Comparison of ENCODE assay signal across 11 mouse cellular contexts in genomic region chr12:110857196-110857595, GRCm38 (mm10). TPM values are rescaled to one million over a fixed set of nuclear protein-coding genes. Genes with fewer than 3 reads are reported as not detected.
A peak's percentile ranks its signal among the peaks of the same experiment; 100 is the strongest.
DNase-seq lines count a peak whose midpoint lies in the region; ATAC-seq and TF ChIP-seq lines count a peak whose summit lies in the region.
"Had no signal": no experiment of that assay in that cellular context is flagged by ENCODE, and none has a peak within 500 bp of the region (broad histone marks: within the 10 kb centered on the region; RNA-seq: fewer than 3 reads in every experiment).

No protein-coding gene starts in this region.

- peaks cover 16% of the 10 kb centered on the region for H3K36me3 ChIP-seq in forebrain, embryonic 12.5 days (replicated peaks)
- peaks cover 18% of the 10 kb centered on the region for H3K36me3 ChIP-seq in midbrain, postnatal 0 days (ENCODE audit: insufficient read depth, low read length)

- no peak overlapping the region for H3K27ac ChIP-seq in forebrain, embryonic 12.5 days
- no peak overlapping the region for H3K27ac ChIP-seq in midbrain, postnatal 0 days (ENCODE audit: low read depth, low read length)

- no peak for TF ChIP-seq CTCF in midbrain, postnatal 0 days (IDR thresholded peaks at IDR 0.05)

- peaks cover 11% of the 10 kb centered on the region for H3K4me1 ChIP-seq in forebrain, embryonic 12.5 days
- no peaks in the 10 kb centered on the region for H3K4me1 ChIP-seq in midbrain, postnatal 0 days (ENCODE audit: insufficient read depth, low read length)

- WGBS in forebrain, embryonic 12.5 days: 87% methylated on average over 7 of the region's 7 CpGs
- 90% methylated on average over 7 of the region's 7 CpGs for WGBS in midbrain, postnatal 0 days

- H3K9ac ChIP-seq in forebrain, embryonic 12.5 days: no peak overlapping the region
- H3K9ac ChIP-seq in midbrain, postnatal 0 days (replicated peaks; ENCODE audit: low read length, poor library complexity, severe bottlenecking): no peak overlapping the region

- no peak overlapping the region for H3K4me3 ChIP-seq in forebrain, embryonic 12.5 days (replicated peaks)
- H3K4me3 ChIP-seq in midbrain, postnatal 0 days (ENCODE audit: low read depth, low read length): no peak overlapping the region

- no peaks in the 10 kb centered on the region for H3K9me3 ChIP-seq in forebrain, embryonic 12.5 days
- H3K9me3 ChIP-seq in midbrain, postnatal 0 days (ENCODE audit: low read length): no peaks in the 10 kb centered on the region

- no peaks in the 10 kb centered on the region for H3K27me3 ChIP-seq in forebrain, embryonic 12.5 days
- no peaks in the 10 kb centered on the region for H3K27me3 ChIP-seq in midbrain, postnatal 0 days (ENCODE audit: insufficient read depth, low read length)
- H3K27me3 ChIP-seq: Patski had no signal

- no peak for ATAC-seq in forebrain, embryonic 12.5 days (ENCODE audit: low FRiP score)
- no peak for ATAC-seq in midbrain, postnatal 0 days (ENCODE audit: low FRiP score)
- ATAC-seq: Patski had no signal

- DNase-seq in adrenal gland, adult (ENCODE audit: inconsistent age in 2 of 2, low spot score in 1 of 2): peak; percentile 60 to 73
- DNase-seq in adrenal gland, adult 8-10 months: no peak
- peak; percentile 59 for DNase-seq in 416B (ENCODE audit: low read depth)
- peak; percentile 64 for DNase-seq in adrenal gland, postnatal 14 days
- DNase-seq in lung, postnatal 25 days (ENCODE audit: low spot score): peak; percentile 28
- no peak for DNase-seq in cerebellum, adult 11-12 months
- no peak for DNase-seq in midbrain, postnatal 0 days (ENCODE audit: low spot score)
- DNase-seq: gastrocnemius, postnatal 36 days; kidney, postnatal 36 days had no signal

- no peak overlapping the region for H3K4me2 ChIP-seq in forebrain, embryonic 12.5 days
- H3K4me2 ChIP-seq in midbrain, postnatal 0 days (ENCODE audit: low read depth, low read length, poor library complexity, severe bottlenecking): no peak overlapping the region

RNA-seq across cellular contexts. Expression of gene Zfp839, which starts 7.1 kb away (rescaled TPM):
- 10 to 100 TPM; 15.5 to 22.4 (median 18.4) TPM for total RNA-seq in adrenal gland, adult 8-10 months (2022)
- 13.5 and 15.1 TPM in 2 replicates for total RNA-seq in adrenal gland, postnatal 14 days (2021)
- 4.8 and 5.0 TPM in 2 replicates for polyA plus RNA-seq in forebrain, embryonic 12.5 days (2016; fragmentation: Nextera tagmentation; extraction: Ambion mirVana)
- 4.5 and 5.4 TPM in 2 replicates for total RNA-seq in midbrain, postnatal 0 days (2014; rRNA removed)
- polyA plus RNA-seq in midbrain, postnatal 0 days (2015; fragmentation: Nextera tagmentation; extraction: Ambion mirVana): 1.7 and 1.9 TPM in 2 replicates

RNA-seq across cellular contexts. Expression of gene Mok, which starts 16.5 kb away (rescaled TPM):
- 1 to 10 TPM; 1.4 to 3.7 (median 2.5) TPM for total RNA-seq in adrenal gland, adult 8-10 months (2022)
- 0.93 and 1.9 TPM in 2 replicates for total RNA-seq in adrenal gland, postnatal 14 days (2021)
- polyA plus RNA-seq in forebrain, embryonic 12.5 days (2016; fragmentation: Nextera tagmentation; extraction: Ambion mirVana): 11.4 and 11.6 TPM in 2 replicates
- 10.7 and 23.7 TPM in 2 replicates for total RNA-seq in midbrain, postnatal 0 days (2014; rRNA removed)
- 17.0 and 18.9 TPM in 2 replicates for polyA plus RNA-seq in midbrain, postnatal 0 days (2015; fragmentation: Nextera tagmentation; extraction: Ambion mirVana)

RNA-seq across cellular contexts. Expression of gene Cinp, which starts 31.7 kb away (rescaled TPM):
- 10 to 100 TPM; 37.4 to 39.6 (median 38.6) TPM for total RNA-seq in adrenal gland, adult 8-10 months (2022)
- 47.4 and 50.2 TPM in 2 replicates for total RNA-seq in adrenal gland, postnatal 14 days (2021)
- 67.3 and 77.2 TPM in 2 replicates for polyA plus RNA-seq in forebrain, embryonic 12.5 days (2016; fragmentation: Nextera tagmentation; extraction: Ambion mirVana)
- total RNA-seq in midbrain, postnatal 0 days (2014; rRNA removed): 105 and 153 TPM in 2 replicates
- polyA plus RNA-seq in midbrain, postnatal 0 days (2015; fragmentation: Nextera tagmentation; extraction: Ambion mirVana): 91.3 and 99.0 TPM in 2 replicates

RNA-seq across cellular contexts. Expression of gene Tecpr2, which starts 31.9 kb away (rescaled TPM):
- 10 to 100 TPM; 10.1 to 16.4 (median 12.9) TPM for total RNA-seq in adrenal gland, adult 8-10 months (2022)
- total RNA-seq in adrenal gland, postnatal 14 days (2021): 9.1 and 10.3 TPM in 2 replicates
- 8.3 and 8.8 TPM in 2 replicates for polyA plus RNA-seq in forebrain, embryonic 12.5 days (2016; fragmentation: Nextera tagmentation; extraction: Ambion mirVana)
- 22.9 and 23.6 TPM in 2 replicates for total RNA-seq in midbrain, postnatal 0 days (2014; rRNA removed)
- polyA plus RNA-seq in midbrain, postnatal 0 days (2015; fragmentation: Nextera tagmentation; extraction: Ambion mirVana): 4.8 and 4.9 TPM in 2 replicates

Comparison
In these comparisons a context has a peak if more than half of its experiments do, and no peak if none do; other contexts are left out.
1. DNase-seq: peak in adrenal gland, adult (2 of 2), 416B (single experiment), adrenal gland, postnatal 14 days (single experiment) and lung, postnatal 25 days (single experiment); none in adrenal gland, adult 8-10 months (single experiment), cerebellum, adult 11-12 months (single experiment) and midbrain, postnatal 0 days (single experiment).